Mouse (Mus musculus): ENCODE results near the gene Prkrip1. TPM values are rescaled to one million over a fixed set of nuclear protein-coding genes. Genes with fewer than 3 reads are reported as not detected.
A peak's percentile ranks its signal among the peaks of the same experiment; 100 is the strongest.
"Not testable (repeated sequence)": the region's sequence is repeated elsewhere in the genome, so short reads cannot be mapped to it uniquely, and the experiment has no call there.

Gene Prkrip1
- total RNA-seq, 2 experiments from 2014 or later, result 24.4 to 25.6 TPM

DNA sequence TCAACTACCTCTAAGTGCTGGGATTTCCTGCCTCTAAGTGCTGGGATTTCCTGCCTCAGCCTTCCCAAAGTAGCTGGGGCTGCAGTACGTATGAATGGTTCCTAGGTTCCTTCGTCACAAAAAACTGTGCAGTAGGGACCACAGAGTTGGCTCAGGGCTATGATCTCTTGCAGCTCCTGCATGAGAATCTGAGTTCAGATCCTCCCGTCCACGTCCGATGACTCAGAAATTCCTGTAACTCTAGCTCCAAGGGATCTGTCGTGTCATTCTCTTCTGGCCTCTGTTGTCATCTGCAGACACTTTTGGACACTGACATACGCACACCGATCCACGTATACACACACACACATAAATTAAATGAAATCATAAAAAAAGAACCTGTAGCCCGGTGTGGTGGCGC is 14.0 kb upstream of the Prkrip1 start:
- no peak for DNase-seq
- intact Hi-C loops (cut with DNase I), result no loop called here

DNA sequence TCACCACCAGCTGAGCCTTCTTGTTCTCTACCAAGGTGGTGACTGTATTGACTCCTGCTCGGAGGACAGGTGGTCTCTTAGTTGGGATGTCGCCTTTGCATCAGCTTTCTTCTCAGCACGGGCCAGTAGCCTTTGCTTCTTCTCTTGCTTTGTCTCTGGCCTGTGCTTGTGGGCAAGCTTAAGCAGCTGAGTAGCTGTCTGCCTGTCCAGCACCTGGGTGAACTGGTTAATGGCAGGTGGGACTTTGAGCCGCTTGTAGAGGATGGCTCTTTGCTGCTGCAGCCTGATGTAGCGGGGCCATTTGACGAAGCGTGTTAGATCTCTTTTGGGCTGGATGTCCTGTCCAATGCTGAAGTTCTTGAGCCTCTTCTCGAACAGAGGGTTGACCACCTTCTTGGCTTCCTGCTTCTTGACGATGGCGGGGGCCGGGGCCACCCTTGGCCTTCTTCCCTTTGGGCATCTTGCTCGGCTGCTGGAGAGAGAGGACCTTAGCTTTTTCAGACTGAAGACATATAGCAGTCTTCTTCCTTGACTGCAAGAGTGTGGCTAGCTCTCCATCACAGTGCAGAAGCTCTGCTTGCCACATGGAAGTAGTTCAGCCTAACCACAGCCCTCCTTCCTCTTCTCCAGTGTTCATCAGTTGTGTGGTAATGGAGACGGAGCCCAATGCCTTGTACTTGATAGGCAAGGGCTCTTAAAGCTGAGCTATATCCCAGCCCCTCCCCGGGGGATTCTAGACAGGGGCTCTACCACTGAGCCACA is 12.8 kb upstream of the Prkrip1 start:
- intact Hi-C loops (cut with DNase I); DNase-seq: not testable (repeated sequence)

DNA sequence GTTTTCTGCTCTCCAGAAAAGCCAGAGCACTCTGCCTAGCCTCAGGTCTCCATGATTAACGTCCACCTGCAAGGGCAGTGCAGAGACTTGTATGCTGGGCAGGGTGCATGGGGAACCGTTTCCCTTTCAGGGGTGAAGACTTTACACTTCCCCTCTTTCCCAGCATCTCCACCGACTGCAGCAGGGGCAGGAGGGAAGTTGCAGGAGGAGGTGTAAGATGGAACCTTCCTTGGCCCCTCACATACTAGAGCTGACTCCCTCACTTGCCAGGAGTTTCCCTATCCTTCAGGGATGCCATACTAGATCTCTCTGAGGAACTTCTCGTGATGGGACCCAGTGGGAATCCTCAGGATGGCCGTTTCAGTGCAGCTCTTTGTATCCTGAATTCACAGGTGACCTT is 11.8 kb upstream of the Prkrip1 start:
- intact Hi-C loops (cut with DNase I), result no loop called here
- DNase-seq, result no peak

DNA sequence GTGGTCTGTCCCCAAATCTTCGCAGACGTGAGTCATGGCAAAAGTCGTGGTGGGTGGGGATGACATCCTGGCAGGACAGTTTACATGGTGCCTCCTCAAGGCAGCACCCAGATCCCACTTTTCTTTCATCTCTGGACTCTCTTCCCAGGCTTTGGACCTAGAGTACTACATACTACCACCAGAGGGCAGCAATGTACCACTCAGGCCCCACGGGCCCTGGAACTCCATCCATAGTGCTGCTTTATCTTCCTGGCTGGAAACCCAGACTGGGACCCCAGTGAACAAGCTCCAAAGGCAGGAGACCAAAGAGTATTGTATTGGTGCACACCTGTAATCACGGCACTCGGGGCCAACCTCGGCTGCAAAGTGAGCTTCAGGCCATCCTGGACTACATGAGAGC is 3.1 kb upstream of the Prkrip1 start:
- DNase-seq, result peak; percentile 77 to 85
- intact Hi-C loops (cut with DNase I), result loop anchor here (1.0 to 5.0 kb wide), 3 partner anchors 51 to 505 kb away; no protein-coding TSS in a partner anchor

DNA sequence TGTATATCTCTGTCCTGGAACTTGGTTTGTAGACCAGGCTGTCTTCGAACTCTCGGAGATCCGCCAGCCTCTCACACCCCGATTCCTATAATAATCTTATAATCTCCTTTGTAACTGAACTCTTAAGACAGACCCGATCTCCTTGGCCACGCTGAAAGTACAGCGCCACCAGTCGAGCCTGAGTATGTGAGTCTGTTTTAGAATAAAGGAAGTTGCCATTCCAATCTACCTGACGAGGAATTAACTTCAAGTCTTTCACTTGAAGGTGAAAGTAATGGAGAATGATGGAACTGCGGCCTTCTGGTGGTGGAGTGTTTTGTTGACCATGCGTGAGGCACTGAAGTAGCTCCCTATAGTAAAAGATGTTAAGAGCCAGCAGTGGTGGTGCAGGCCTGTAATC is 763 bp upstream of the Prkrip1 start:
- intact Hi-C loops (cut with DNase I), result no loop called here
- peak; percentile 9 to 32 for DNase-seq

DNA sequence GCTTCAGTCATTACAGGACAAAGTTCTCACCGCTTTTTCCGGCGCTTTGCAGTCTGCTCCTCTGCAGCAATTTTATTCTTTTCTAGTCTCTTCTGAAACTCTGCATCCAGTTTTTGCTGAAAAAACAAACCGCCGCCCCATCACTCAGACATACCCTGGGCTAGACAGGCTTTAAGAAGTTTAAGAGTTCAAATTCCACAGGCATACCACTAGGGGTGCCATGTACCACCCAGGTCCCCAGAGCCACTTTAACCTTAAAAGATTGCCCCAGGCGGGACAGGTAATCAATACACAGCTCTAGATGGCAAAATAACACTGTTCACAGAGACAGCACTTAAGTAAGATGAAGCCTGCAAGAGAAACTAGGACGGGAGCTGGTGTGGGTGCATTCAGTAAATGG is 6.9 kb downstream of the Prkrip1 start:
- no peak for DNase-seq
- intact Hi-C loops (cut with DNase I), result no loop called here

DNA sequence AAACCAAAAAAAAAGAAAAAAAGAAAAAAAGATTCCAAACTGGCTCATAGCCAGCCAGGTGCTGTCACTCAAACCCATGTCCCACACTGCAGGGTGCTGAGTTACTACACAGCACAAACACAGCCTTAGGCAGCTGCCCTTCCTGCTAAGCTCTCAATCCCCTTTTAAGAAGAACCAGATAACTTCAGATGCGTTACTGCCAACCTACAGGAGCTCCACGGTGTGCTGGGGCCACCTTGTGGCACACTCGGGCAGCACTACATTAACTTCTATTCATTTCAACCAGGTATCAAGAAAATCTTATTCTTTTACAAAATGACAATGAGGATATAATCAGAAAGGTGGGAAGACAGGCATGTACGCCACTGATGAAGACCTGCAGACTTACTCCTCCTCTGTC is 12.0 kb downstream of the Prkrip1 start:
- intact Hi-C loops (cut with DNase I), result loop anchor here (1.0 to 5.0 kb wide), 4 partner anchors 50 to 139 kb away; partner anchors contain the start of genes Alkbh4, Lrwd1 and Polr2j

DNA sequence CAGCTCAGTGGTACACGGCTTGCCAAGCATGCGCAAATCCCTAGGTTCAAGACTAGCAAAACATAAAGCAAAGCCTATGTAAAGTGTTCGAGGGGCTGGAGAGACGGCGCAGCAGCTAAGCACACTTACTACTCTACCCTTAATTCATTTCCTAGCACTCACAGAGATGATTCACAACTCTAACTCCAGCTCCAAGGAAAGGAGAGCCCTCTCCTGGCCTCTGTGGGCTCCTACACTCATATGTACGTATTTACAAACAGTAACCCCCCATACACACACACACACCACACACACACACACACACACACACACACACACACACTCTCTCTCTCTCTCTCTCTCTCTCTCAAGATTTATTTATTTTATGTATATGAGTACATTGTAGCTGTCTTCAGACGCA is 15.0 kb downstream of the Prkrip1 start:
- DNase-seq, result no peak
- intact Hi-C loops (cut with DNase I), result no loop called here

More for the DNA sequence above, 12.0 kb downstream of the Prkrip1 start:
- DNase-seq, result peak; percentile 58 to 79

DNA sequence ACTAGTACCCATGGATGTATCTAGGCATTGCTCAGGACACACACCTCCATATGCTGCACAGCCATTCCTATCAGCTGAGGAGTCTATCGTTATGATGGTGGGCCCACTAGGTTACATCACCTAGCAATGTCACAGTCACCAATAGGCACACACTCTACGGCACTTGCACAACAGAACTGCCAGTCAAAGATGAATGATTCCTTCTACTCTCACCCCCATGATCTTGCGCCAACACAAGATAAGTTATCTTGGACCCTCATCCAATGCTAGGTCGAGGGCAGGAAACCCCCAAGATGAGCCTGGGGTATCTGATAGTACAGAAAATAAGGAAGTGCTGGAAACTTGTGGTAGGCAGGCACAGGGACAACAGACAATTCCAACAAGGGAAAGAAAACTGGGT is 15.9 kb downstream of the Prkrip1 start:
- DNase-seq, result no peak
- intact Hi-C loops (cut with DNase I), result no loop called here

DNA sequence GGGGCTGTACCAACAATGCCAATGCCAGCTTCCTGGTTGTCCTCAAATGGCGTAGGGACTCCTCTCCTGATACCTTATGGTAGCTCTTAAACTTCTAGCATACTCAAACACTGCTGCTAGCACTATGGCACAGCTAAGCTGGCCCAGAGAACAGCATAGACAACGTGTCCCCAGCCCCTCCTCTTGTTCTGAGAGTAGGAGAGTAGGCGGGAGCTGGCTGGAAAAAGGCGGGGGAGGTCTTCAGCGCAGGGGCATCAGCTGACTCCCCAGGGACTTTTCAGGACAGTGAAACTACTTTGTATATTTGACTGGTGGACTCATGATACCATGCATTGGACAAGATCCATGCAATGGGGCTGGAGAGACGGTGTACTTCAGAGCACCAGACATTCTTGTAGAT is 16.7 kb downstream of the Prkrip1 start:
- DNase-seq, result no peak
- intact Hi-C loops (cut with DNase I), result no loop called here

DNA sequence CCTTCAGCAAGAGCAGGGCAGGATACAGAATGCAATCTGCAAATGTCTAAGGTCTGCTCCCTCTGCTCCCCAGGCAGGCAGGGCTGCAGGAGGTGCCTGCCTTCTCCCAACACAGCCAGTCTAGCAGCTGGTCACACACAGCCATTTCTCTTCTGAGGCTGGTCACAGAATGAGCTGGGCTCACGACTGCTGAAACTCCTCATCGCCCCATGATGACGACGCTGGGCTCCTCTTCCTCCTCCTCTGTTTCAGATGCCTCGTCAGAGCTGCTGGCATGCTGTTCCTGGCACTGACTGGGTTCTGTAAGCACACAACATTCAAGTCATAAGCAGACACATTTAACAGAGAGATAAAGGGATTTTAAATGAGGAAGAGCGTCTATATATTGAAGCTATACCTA is 17.6 kb downstream of the Prkrip1 start:
- intact Hi-C loops (cut with DNase I), result no loop called here

DNA sequence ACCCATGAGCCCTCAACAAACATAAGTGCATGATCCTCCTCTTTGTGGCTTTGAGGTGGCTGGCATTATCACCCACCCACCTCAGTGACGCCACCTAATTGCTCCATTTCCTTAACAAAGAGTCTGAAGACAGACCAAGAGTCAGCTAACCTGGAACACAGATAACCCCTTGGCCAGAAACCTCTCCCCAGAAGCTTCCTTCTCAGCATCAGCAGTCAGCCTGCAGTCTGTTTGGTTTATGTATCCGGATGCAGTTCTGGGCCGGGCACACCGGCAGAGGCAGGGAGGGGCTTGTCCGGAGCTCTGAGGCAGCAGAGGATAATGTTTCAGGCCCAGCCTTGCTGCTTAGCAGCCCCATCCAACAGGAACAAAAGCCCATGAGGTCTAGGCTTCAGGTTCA is 19.2 kb downstream of the Prkrip1 start:
- DNase-seq, result no peak
- intact Hi-C loops (cut with DNase I), result no loop called here

More for the DNA sequence above, 17.6 kb downstream of the Prkrip1 start:
- DNase-seq, result no peak

DNA sequence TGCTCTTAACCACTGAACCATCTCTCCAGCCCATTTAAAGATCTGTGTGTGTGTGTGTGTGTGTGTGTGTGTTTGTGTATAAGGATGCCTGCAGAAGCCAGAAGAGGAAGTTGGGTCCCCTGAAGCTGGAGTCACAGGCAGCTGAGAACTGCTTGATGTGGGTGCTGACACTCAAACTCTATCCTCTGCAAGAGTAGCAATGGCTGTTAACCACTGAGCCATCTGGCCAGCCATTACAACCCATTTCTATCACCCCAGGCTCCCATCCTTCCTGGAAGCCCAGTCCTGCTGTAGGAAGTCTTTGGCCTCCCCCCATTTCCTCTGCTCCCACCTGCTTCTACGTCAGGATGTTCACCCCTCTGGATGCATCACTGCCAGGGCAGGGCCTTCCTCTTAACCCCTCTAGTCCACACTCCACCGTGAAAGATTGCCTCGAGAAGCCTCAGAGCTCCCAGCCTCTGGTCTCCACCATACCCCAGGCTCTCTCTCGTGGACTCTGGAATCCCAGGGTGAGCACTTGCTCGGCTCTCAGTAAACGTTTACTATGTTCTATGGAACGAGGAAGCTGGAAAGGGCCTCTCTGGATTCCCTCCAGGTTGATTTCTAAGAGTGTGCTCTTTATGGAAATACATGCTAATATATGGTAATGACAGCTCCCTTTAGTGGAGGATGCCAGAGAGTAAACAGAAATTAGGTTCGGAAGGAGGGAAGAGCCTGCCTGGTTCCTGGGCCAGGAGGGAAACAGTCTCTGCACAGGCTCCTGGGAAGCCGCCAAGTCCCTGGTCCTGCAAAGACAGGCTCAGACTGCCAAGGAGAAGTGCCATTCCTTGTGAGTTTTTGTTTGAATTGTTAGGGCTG is 24.9 kb downstream of the Prkrip1 start:
- intact Hi-C loops (cut with DNase I), result no loop called here
- peak in 1 of 2 experiments; percentile 27 for DNase-seq

DNA sequence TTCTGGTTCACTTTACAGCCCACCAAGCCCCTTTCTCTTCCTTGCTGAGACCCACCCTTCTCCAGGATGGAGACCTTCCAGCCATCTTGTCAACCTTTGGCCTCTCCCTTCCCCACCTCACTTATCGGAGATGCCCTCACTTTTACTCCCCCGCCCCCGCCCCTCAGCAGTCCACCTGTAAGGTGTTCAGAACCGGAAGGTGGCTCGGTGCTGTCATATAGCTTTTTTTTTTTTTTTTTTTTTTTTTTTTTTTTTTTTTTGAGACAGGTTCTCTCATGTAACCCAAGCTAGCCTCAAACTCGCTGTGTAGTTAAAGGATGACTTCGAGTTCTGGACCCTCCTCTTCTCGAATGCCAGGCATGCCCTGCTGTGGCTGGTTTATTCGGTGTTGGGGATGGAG is 25.8 kb downstream of the Prkrip1 start:
- intact Hi-C loops (cut with DNase I), result no loop called here
- no peak for DNase-seq

DNA sequence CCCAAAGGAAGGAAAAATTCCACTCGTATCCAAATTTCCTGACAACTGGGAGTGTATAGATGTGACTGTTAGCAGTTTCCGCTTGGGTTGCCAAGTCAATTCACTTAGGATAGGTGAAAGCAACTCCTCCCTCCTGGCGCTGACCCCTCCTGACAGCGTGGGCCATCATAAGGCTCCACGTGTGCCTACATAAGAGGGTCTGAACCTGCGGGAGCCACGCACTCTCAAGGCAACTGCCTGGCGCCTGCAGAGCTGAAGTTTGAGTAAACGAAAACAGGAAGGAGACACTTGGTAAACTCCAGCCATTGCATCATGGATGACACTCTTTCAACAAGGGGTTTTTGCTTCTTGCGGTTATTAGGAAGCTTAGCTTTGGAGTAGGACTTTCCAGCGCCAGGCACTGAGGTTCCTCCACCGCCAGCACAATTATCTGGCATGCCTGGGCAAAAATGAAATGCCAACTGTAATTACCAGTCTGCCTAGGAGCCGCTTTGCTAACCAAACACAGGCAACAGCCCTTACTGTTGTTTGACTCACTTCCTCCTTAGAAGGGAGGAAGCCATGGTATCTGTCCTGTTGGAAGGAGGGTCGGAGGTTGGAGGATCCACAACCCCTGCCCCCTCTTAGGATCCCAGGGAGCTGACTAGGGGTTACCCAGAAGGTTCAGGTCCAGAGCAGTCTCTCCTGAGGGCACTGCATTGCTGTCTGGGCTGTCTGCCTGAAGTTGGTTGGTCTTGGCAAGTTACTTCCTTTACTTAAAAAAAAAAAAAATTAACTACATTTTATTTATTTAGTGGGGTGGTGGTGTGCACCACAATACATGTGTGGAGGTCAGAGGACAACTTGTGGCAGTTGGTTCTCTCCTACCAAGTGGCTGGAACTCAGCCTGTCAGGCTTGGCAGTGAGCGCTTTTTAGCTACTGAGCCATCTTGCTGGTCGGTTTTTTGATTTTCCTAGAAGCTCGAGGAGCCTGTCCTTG is 27.1 kb downstream of the Prkrip1 start:
- intact Hi-C loops (cut with DNase I), result no loop called here
- peak in 1 of 2 experiments; percentile 21 for DNase-seq

DNA sequence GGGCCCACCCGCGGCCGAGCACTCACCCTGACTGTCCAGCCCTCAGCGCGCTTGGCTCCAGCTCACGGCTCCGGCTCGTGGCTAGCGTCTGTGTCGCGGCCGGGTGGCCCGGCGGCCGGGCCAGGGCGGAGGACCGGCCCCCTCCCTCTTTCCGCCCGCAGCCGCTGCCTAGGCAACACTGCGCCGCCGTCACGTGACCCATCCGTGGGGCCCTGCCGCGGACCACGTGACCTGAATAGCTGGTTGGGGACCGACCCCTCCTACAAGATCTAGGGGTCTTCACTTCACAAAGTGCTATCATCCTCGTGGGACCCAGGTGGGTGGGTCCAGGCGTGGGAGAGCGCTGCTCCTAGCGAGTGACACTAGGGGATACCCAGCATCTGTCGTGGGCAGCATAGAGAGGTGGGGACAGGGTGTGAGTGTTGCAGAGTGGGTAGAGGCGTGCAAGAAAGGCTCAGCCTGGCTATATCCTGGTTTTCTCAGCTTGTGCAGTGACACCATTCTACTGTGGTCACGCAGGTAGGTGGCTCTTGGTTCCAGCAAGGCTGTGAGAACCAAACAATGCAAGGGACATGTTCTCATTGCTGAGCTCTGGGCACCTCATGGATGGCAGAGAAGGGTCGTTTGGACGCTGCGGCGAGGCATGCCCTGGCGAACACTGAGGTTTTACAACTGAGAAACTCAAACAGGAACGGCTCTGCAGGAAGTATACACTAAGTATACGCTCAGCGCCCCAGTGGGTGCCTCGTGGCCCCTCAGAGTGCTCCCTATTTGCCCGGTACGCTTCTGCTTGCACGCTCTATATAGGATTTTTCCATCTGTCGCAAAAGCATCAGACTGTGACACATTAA is 28.0 kb downstream of the Prkrip1 start, which contains the start of gene Orai2:
Gene Orai2, minus strand, starts transcription at position 202 of the 851 bp plus-strand sequence.
- peak; percentile 82 for DNase-seq
- intact Hi-C loops (cut with DNase I), result no loop called here

DNA sequence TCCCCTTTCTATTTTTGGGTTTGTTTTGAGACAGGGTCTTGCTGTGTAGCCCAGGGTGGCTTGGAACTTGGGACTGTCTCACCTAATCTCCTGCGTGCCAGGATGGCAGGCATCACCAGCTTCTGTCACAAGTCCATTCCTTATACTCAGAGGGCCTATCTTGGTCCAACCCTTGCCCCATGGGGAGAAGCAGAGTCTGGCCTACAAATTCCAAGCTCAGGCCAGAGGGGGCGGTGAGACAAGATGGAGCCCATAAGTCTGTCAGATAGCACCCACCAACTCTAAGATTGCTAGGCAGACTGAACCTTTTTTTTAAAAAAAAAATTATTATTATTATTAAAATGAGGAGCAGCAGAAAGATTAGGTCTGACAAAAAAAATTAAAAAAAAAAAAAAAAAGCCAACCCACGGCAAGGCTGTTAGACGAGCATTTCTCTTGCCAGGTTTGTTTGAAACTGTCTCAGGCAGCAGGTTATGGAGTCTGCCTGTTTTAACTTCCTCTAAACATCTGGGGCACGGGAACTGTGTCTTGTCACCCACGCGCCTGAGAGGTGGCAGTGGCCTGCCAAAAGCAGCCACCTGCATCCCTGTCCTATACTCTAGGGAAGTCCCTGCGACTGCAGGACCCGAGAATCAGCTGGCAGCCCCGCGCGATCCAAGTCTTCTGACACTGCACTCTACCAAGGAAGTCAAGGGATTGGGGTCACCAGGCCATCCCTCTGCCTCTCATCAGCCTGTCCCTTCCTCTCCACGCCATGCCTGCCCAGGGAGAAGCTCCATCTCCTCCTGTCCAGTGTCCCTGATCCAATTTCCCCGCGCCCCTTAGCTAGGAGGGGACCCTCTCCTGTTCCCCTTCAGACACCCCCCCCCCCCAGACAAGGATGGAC is 28.9 kb downstream of the Prkrip1 start:
- intact Hi-C loops (cut with DNase I), result no loop called here

DNA sequence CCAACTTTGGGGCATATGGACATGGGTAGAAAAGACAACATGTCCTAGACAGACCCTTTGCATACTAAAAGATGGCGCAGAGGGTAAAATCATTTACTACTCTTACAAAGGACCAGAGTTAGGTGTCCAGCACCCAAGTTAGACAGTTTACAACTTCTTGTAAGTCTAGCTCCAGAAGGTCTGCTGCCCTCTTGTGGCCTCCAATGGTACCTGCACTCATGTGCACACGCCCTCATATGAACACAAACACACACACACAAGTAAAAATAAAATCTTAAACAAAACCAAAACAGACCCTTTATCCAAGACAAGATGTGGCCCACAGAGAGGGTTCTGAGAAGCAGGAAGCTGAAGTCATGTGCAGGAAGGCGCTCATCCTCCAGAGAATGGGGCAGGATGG is 30.7 kb downstream of the Prkrip1 start:
- intact Hi-C loops (cut with DNase I), result no loop called here
- no peak for DNase-seq

More for the DNA sequence above, 28.9 kb downstream of the Prkrip1 start:
- peak; percentile 50 to 52 for DNase-seq

Data from heart, postnatal 10 days (tissue).